Mouse (Mus musculus) limb, embryonic 11.5 days (tissue): Measurements from ENCODE around the gene Olfr771. TPM values are rescaled to one million over a fixed set of nuclear protein-coding genes. Genes with fewer than 3 reads are reported as not detected.
"Not testable (repeated sequence)": the region's sequence is repeated elsewhere in the genome, so short reads cannot be mapped to it uniquely, and the experiment has no call there.

Experiments used
- ATAC-seq: fragments of 200-750 bp; cut with Nextera tagmentation; 2 replicates; pipeline ENCODE4 v1.8.0; 2017; ENCODE audit warnings: low read depth; ENCODE audit not compliant: insufficient number of reproducible peaks, low FRiP score, low TSS enrichment
- DNase-seq: peaks from one replicate; pipeline ENCODE4 v3.0.0-alpha.2; 2015; ENCODE audit warnings: low spot score
- H3K27ac ChIP-seq: fragments of 300-500 bp; sonication (generic); replicated peaks from 2 replicates; pipeline ENCODE4 v1.5.1; 2014; ENCODE audit warnings: low read depth, mild to moderate bottlenecking, low read length
- H3K27me3 ChIP-seq: fragments of 300-500 bp; sonication (generic); 2 replicates; pipeline ENCODE4 v1.6.1; 2014; ENCODE audit warnings: mild to moderate bottlenecking, low read length, mixed read lengths; ENCODE audit not compliant: control insufficient read depth, insufficient read depth
- H3K36me3 ChIP-seq: fragments of 300-500 bp; sonication (generic); 2 replicates; pipeline ENCODE4 v1.6.1; 2014; ENCODE audit warnings: mild to moderate bottlenecking, low read length, moderate library complexity, mixed read lengths; ENCODE audit not compliant: control insufficient read depth, insufficient read depth
- H3K4me1 ChIP-seq: fragments of 300-500 bp; sonication (generic); 2 replicates; pipeline ENCODE4 v1.6.1; 2014; ENCODE audit warnings: low read length, mixed read lengths; ENCODE audit not compliant: control insufficient read depth, insufficient read depth
- H3K4me2 ChIP-seq: fragments of 300-500 bp; sonication (generic); 2 replicates; pipeline ENCODE4 v1.6.1; 2014; ENCODE audit warnings: low read depth, mild to moderate bottlenecking, moderate library complexity; ENCODE audit not compliant: severe bottlenecking
- H3K4me3 ChIP-seq: fragments of 300-500 bp; sonication (generic); 2 replicates; pipeline ENCODE4 v1.5.1; 2014; ENCODE audit warnings: low read depth, low read length
- H3K9ac ChIP-seq: fragments of 300-500 bp; sonication (generic); 2 replicates; pipeline ENCODE4 v1.6.1; 2014; ENCODE audit warnings: mild to moderate bottlenecking, low read length
- H3K9me3 ChIP-seq: fragments of 300-500 bp; sonication (generic); 2 replicates; pipeline ENCODE4 v1.6.1; 2016; ENCODE audit warnings: low read length; ENCODE audit not compliant: control insufficient read depth
- WGBS: fragments of 180-500 bp; shearing (Covaris S2); extraction: QIAGEN DNeasy Blood & Tissue Kit; methylation state at CpG from one replicate; pipeline ENCODE4 v1.1.7; 2014; 5-methylcytosine and 5-hydroxymethylcytosine counted together
- polyA plus RNA-seq: library from polyadenylated mRNA; unstranded; fragments of >200 nt; fragmentation: Nextera tagmentation; extraction: Ambion mirVana; gene quantifications from 2 replicates; pipeline ENCODE4 v1.2.1, GENCODE M21; 2014

Olfr771 gene
- polyA plus RNA-seq, result not detected in 2 replicates

DNA sequence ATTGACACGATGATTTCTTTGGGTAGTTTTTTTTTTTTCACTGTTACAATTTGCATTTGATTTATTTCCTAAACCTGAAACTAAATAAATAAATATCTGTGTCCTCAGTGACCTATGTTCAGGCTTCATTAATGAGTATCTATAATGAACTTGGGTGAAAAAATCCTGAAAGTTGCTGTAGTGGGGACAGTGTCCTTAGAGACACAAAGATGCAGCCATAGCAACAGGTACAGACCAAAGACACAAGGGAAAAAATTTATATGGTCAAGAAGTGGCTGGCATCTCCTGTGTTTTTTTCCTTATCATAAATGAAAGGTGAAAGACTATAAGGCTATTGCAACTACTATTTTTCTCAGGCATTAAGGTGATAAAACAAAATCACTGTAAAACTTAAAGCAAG lies at the start of gene Olfr771:
TSS of gene Olfr771 (minus strand) at position 101 of the 400 bp plus-strand sequence.
- Histone ChIP-seq H3K27me3 (no peaks in the 10 kb centered on the region), H3K27ac (no peak within 1 kb of the TSS), H3K36me3 (no peaks in the 10 kb centered on the region), H3K4me2 (no peak within 1 kb of the TSS), H3K4me3 (no peak within 1 kb of the TSS), H3K9me3 (no peaks in the 10 kb centered on the region), H3K9ac (no peak within 1 kb of the TSS), H3K4me1 (no peaks in the 10 kb centered on the region)
- ATAC-seq (no peak), DNase-seq (no peak)
- WGBS, result 93% methylated on average over 1 of the region's 1 CpGs

DNA sequence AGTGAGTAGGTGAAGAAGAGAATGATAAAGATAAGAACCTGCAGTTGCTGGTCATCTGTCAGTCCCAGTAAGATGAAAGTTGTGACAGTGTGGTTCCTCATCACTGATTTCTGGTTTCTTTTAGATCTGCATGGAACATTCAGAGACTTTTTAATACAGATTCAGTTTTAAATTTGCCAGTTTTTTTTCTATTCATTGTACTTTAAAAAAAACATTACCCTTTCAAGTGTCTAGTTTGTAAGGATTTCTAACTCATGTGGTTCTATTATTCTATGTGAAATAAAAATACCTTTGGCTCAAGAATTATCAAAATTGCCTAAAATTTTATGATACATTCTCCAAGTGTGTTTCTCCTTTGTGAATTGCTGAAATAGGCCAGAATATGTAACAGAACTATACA lies 22.8 kb upstream of the Olfr771 start, which contains the start of gene Olfr773:
TSS of gene Olfr773 (minus strand) at position 101 of the 400 bp plus-strand sequence.
- not testable (repeated sequence) for ATAC-seq, H3K36me3 ChIP-seq

DNA sequence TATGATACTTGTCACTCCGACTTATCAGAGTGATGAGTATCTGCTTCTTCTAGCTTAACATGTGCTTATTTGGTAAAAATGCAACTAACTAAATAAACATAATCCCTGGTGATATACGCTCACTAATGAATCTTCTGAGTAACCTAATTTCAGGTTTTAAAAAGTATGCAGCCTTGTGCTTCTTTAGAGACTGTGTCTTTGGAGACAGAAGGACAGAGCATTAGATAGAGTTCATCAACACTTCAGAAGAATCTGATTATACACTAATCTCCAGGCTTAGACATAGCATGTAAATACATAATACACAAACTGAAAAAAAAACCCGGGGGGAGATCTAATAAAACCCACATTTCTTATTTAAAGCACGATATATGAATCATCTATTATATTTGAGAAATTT lies 13.3 kb upstream of the Olfr771 start, which contains the start of gene Olfr772:
TSS of gene Olfr772 (minus strand) at position 101 of the 400 bp plus-strand sequence.
- not testable (repeated sequence) for H3K9me3 ChIP-seq, H3K4me2 ChIP-seq, DNase-seq, H3K27ac ChIP-seq, H3K4me1 ChIP-seq, H3K9ac ChIP-seq, H3K36me3 ChIP-seq, ATAC-seq, H3K4me3 ChIP-seq, H3K27me3 ChIP-seq
- 74% methylated on average over 3 of the region's 4 CpGs for WGBS

More for the DNA sequence above, 22.8 kb upstream of the Olfr771 start, which contains the start of gene Olfr773:
- H3K4me1 ChIP-seq, H3K4me3 ChIP-seq, H3K9me3 ChIP-seq, H3K9ac ChIP-seq, H3K27ac ChIP-seq, H3K4me2 ChIP-seq, H3K27me3 ChIP-seq, DNase-seq: not testable (repeated sequence)

DNA sequence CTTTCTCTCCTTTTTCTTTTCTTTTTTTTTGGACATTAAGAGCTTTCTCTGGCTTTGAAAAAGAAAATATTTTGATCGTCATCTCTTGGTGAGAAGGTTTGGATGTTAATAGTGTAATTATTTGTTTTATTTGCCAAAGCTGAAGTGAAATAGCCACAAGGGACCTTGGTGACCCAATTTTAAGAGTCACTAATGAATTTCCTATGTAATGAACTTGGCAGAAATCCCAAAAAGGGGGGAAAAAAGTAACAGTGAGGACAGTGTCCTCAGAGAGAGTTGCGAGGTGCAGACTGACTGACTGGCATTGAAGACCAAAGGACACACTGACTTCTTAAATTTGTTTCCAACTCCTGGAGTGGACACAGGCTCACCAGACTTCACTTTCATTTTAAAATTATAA lies 25.7 kb downstream of the Olfr771 start, which contains the start of gene Olfr770:
TSS of gene Olfr770 (minus strand) at position 101 of the 400 bp plus-strand sequence.
- H3K4me3 ChIP-seq, result no peak within 1 kb of the TSS
- WGBS, result 83% methylated on average over 2 of the region's 2 CpGs
- H3K27me3 ChIP-seq, result no peaks in the 10 kb centered on the region
- no peaks in the 10 kb centered on the region for H3K9me3 ChIP-seq
- DNase-seq (no peak), ATAC-seq (no peak)
- no peaks in the 10 kb centered on the region for H3K36me3 ChIP-seq
- H3K9ac ChIP-seq, result no peak within 1 kb of the TSS
- no peak within 1 kb of the TSS for H3K4me2 ChIP-seq
- H3K4me1 ChIP-seq, result no peaks in the 10 kb centered on the region
- H3K27ac ChIP-seq, result no peak within 1 kb of the TSS

DNA sequence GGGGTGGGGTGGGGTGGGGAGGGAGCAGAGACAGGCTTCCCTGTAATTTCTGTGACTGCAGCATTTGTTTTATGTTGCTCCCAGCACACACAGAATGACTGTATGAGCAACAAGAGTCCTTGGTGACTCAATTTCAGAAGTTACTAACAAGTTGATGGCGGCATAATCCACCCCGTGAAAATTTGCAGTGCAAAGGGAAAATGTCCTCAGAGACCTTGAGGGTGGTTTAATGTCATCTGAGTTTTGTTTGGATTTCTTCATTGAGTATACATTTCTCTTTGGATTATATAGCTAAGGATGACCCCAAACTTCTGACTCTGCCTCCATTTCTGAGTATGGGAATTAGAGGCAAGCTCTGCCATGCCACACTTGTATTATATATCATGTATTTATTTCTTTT lies 46.8 kb downstream of the Olfr771 start, which contains the start of gene Olfr769:
TSS of gene Olfr769 (minus strand) at position 101 of the 400 bp plus-strand sequence.
- Histone ChIP-seq H3K36me3 (no peaks in the 10 kb centered on the region), H3K4me2 (no peak within 1 kb of the TSS), H3K9me3 (no peaks in the 10 kb centered on the region), H3K9ac (no peak within 1 kb of the TSS), H3K27me3 (no peaks in the 10 kb centered on the region), H3K4me3 (no peak within 1 kb of the TSS), H3K4me1 (no peaks in the 10 kb centered on the region), H3K27ac (no peak within 1 kb of the TSS)
- DNase-seq (no peak), ATAC-seq (no peak)
- 80% methylated on average over 2 of the region's 2 CpGs for WGBS

DNA sequence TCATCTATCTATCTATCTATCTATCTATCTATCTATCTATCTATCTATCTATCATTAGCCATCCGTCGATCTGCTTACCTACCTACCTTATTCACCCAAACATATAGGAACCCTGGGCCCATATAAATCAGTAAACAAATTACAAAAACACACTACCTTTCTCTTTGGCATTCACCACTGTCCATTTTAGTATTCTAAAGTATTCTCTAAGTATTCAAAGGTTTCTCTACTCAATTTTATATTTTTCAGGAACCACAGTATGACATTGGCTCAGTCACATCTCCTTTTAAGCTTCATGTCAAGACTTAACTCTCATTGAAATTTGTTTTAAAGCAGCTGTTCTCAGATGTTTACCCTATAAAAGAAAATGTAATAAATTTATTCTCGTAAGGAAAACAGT lies 49.4 kb downstream of the Olfr771 start:
- H3K4me1 ChIP-seq, result no peaks in the 10 kb centered on the region
- H3K4me2 ChIP-seq, result no peak overlapping the region
- H3K27me3 ChIP-seq, result no peaks in the 10 kb centered on the region
- 91% methylated on average over 3 of the region's 3 CpGs for WGBS
- DNase-seq (no peak), ATAC-seq (no peak)
- no peak overlapping the region for H3K4me3 ChIP-seq
- no peaks in the 10 kb centered on the region for H3K9me3 ChIP-seq
- H3K9ac ChIP-seq, result no peak overlapping the region
- no peak overlapping the region for H3K27ac ChIP-seq
- H3K36me3 ChIP-seq, result no peaks in the 10 kb centered on the region

Other genes starting within 250 kb of the Olfr771 start
- 7.7 and 7.8 TPM in 2 replicates for gene Rdh5, start 241.9 kb downstream of the Olfr771 start, polyA plus RNA-seq
- 203 and 211 TPM in 2 replicates for gene Bloc1s1, start 240.7 kb downstream of the Olfr771 start, polyA plus RNA-seq
- 0.10 and 0.12 TPM in 2 replicates for gene Itga7, start 230.9 kb downstream of the Olfr771 start, polyA plus RNA-seq
- not detected in 2 replicates for gene Mettl7b, start 203.8 kb downstream of the Olfr771 start, polyA plus RNA-seq
- not detected in 2 replicates for gene Olfr9, start 175.3 kb downstream of the Olfr771 start, polyA plus RNA-seq
- not detected in 2 replicates for gene Olfr763, start 154.0 kb downstream of the Olfr771 start, polyA plus RNA-seq
- not detected in 2 replicates for gene Olfr764-ps1, start 124.9 kb downstream of the Olfr771 start, polyA plus RNA-seq
- gene Olfr765, start 114.8 kb downstream of the Olfr771 start, polyA plus RNA-seq, result not detected in 2 replicates
- gene Olfr766-ps1, start 95.8 kb downstream of the Olfr771 start, polyA plus RNA-seq, result not detected in 2 replicates
- not detected in 2 replicates for gene Olfr767, start 81.8 kb downstream of the Olfr771 start, polyA plus RNA-seq
- gene Olfr768, start 65.4 kb downstream of the Olfr771 start, polyA plus RNA-seq, result not detected in 2 replicates
- not detected in 2 replicates for gene Olfr769, start 46.9 kb downstream of the Olfr771 start, polyA plus RNA-seq
- gene Olfr770, start 25.8 kb downstream of the Olfr771 start, polyA plus RNA-seq, result not detected in 2 replicates
- not detected in 2 replicates for gene Olfr772, start 13.2 kb upstream of the Olfr771 start, polyA plus RNA-seq
- not detected in 2 replicates for gene Olfr773, start 22.7 kb upstream of the Olfr771 start, polyA plus RNA-seq
- gene Olfr774, start 71.5 kb upstream of the Olfr771 start, polyA plus RNA-seq, result not detected in 2 replicates
- gene Olfr775, start 83.7 kb upstream of the Olfr771 start, polyA plus RNA-seq, result not detected in 2 replicates
- not detected in 2 replicates for gene Olfr776, start 94.4 kb upstream of the Olfr771 start, polyA plus RNA-seq
- gene Olfr777, start 106.7 kb upstream of the Olfr771 start, polyA plus RNA-seq, result not detected in 2 replicates
- gene Olfr780, start 153.4 kb upstream of the Olfr771 start, polyA plus RNA-seq, result not detected in 2 replicates
- not detected in 2 replicates for gene Olfr781, start 164.1 kb upstream of the Olfr771 start, polyA plus RNA-seq
- gene Olfr782, start 184.1 kb upstream of the Olfr771 start, polyA plus RNA-seq, result not detected in 2 replicates
- gene Olfr784, start 219.3 kb upstream of the Olfr771 start, polyA plus RNA-seq, result 0.04 and 0.06 TPM in 2 replicates
- not detected in 2 replicates for gene Olfr785, start 240.7 kb upstream of the Olfr771 start, polyA plus RNA-seq